Mouse (Mus musculus): ENCODE measurements around the gene Phactr4.

Gene Phactr4

DNA sequence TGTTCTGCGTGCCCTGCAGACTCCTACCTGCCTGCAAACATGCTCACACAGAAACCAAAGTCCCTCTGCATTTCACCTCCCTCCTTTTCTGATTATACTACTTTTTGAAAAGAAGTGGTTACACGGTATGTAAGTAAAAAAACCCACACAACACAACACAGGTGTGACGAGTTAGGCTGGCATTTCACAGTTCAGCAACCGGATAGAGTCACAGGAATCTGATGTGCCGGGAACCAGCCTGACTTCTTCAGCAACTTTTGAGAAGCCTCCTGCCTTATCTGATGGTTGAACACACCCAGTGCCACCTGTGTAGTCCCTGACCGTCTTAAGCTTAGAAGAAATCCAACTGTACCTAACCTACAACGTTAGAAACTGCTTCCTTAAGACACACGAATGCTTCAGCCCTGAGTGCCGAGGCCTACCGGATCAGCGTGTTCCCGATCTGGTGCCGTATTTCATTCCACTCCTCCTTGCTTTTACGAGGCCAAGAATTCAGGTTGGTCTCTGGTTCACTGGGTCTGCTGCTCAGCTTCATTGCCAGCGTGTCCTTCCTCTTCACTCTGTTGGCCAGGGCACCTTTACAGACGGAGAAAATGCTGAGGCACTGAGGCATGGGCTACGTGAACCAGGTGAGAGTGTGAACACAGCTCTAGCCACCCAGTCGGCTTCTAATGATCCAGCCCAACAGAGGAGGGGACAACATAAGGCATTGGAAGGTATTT, 54.6 kb downstream of the Phactr4 start:
- DNase-seq, result no peak

DNA sequence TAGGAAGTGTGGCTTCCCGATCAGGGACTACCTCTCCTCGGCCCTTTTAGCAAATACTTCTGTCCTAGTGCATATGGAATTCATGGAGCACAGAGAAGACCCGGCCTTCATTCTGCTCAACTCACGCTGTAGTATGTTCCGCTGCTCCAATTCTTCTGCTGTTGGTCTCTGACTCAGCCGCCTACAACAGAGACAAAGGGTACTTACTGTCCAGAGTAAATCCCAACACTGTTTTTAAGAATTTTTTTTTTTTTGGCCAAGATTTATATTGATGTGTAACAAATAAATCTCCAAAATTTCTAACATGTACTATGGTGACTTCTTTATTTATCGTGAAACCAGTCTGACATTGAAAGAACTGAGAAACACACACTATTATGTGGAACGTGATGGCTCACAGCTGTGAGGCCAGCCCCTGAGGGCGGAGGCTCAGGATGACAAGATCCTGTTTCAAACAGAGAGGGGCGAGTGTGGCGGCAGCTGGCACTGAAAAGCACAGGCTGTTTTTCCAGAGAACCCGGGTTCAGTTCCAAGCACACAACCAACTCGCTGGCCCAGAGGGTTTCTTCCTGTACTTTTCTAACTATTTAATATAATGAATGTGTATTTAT, 56.7 kb downstream of the Phactr4 start:
- no peak for DNase-seq

DNA sequence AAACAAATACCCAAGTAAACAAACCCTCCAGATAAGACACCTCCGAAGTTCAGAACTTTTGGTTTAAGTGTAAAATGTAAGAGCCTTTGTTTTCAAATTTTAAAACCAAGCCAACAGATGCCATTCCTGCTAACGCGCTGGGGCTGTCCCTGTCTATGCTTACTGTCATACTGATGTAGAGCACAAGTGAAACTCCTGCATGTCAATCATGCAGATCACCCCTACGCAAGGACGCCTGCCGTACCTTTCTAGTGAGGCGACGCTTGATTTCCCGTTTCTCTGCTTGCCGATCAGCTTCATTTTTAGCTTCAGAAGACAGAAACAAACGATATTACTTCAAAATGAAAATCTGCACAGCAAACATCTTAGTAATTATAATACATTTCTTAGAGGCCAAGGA, 58.8 kb downstream of the Phactr4 start:
- no peak for DNase-seq

DNA sequence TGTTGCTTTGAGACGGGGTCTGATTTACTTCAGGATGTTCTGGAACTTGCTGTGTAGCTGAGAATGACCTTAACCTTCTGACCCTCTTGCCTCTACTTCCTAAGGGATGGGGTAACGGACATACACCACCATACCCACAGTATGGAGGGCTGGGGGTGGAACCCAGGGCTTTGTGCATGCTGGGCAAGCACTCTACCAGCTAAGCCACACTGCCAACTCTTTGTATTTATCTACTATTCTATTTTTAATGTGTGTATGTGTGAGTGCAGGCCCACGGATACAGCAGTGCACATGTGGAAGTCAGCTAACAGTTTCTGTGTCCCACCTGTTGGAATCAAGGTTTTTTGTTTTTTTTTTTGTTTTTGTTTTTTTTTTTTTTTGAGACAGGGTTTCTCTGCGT, 62.8 kb downstream of the Phactr4 start:
- no peak for DNase-seq

DNA sequence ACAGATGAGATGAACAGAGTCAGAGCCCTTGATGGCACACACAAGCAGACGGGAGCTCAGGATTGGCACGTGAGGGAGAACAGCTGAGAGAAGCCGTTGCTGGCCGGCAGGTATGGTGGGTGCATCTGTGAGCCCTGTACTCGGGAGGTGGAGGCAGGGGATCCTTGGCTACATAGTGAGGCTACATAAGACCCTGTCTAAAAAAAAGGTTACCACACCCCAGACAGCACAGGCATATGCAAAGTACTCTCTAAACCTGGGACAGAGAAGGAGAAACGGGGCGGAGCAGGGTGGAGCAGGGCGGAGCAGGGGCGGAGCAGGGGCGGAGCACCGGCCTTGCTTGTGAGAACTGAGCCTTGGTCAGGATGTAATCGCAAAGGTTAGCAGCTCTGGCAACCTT, 66.1 kb downstream of the Phactr4 start:
- no peak for DNase-seq

DNA sequence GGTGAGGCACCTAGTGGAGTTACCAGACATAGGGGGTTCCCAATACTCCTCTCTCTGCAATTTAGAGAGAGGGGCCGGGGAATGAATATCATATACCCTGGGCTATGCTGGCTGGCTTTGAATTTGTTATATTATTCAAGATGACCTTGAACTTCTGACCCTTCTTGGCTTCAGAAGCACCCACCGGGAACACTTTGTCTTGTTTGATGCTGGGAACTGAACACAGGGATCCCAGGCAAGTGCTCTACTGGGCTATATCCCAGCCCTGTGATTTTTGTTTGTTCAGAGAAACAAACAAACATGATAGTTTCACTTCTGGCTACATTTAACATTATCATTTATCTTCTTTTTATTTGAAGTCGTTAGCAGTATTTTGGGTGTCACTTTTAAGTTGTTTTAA, 66.9 kb downstream of the Phactr4 start:
- no peak for DNase-seq

DNA sequence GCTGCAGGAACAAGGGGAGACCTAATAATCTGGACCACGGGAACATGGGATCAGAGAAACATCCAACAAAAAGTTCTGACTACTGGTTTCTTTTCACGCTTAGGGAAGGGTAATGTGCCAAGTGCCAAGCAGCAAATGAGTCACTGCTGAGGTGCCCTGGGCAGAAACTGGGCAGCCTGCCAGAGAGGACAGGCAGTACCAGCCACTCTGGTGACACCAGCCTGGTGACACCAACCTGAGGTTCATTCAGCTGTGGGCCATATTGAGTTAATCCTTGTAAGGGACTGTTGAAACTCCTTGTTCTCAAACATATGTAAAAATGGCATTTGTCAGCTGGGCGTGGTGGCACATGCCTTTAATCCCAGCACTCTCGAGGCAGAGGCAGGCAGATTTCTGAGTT, 67.7 kb downstream of the Phactr4 start:
- no peak for DNase-seq

DNA sequence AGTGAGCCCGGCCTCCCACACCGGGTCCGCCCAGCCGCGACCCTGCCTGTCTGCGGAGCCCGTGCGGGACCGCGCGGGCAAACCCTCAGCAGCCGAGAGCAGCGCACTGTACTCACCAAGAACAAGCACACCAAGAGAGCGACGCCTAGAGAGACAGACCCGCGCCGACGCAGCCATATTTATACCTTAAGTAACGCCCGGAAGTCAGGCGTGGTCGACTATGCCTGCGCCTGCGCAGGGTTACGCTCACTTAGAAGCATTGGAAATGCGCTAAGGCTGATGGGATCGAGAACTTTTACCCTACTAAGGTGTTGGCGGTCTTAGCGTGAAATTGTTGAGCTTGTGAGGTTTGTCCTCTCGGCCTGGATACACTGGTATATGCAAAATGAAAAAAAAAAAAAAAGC, 68.8 kb downstream of the Phactr4 start, which contains the start of gene Rcc1:
TSS of gene Rcc1 (minus strand) at position 125 of the 405 bp plus-strand sequence.
- DNase-seq, result peak; percentile 97

DNA sequence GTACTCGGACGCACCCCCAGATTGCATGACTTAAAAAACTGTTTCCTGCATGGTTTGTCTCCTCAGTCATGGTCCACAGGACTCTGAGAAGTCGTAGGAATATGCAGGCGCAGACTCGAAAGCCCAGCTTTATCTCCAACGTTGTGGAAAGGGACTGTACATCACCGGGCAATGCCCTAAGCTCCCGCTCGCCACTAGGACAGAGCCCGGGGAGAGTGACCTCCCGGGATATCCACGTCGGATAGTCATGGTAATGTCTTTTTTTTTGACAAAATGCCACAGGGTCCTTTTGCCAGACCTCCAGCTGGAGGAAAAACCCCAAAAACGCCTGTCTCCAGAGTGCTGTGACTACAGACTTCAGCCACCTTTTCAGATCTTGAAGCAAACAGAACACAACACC, 69.5 kb downstream of the Phactr4 start:
- DNase-seq, result no peak

DNA sequence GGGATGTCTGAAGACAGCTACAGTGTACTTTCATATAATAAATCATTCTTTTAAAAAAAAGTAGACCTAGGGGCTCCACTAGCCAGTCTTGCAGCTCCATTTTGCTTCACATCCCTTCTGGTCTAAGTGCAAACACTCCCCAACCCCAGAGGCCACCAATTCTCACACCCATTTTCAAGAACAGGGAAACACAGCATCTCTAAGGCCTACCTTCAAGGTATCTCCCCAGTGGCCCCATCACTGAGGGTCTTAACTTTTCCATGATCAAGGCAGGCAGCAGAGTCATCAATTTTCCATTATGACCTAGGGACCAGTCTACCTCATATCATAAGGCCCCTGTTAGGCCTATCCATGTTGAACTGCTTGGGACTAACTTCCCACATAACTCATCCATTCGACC, 70.9 kb downstream of the Phactr4 start:
- DNase-seq, result no peak

DNA sequence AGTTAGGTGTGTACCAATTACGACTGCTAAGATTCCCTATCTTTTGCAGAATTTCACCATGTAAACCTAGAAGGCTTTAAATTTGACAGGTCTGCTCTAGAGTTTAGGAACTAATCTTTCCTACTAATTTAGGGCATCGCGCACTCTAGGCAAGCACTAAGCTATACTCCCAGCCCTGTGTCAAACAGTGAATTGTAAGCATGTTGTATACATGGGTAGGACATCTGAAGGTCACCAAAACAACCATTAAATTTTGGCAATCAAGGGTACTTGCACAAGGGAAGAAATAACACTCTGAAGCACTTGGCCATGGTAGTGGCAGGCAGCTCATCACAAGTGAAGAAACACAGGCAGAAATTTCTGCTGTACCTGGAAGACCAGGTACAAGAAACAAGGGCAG, 71.4 kb downstream of the Phactr4 start:
- DNase-seq, result no peak

DNA sequence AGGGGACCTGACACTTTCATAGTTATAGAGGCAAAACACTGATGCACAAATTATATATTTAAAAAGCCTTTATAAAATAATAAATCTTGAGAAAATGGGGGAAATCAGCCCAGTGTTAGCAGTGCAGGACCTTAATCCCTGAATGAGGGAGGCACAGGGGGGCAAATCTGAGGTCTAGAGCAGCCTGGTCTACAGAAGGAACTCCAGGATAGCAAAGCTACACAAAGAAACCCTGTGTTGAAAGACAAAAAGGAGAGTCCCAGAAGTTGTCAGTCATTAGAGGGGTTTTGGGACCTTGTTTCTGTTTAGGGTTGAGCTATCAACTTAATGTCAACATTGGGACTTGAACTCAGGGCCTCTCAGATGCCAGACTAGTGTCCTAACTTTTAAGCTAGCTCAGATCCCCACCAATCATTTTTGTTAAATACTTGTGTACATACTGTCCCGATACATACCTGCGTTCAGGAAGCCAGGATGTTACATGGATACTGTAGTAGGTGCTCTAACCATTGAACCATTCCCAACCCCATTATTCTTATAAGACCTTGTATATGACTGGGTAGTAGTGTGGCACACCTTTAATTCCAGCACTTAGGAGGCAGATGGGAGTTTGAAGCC, 72.1 kb downstream of the Phactr4 start:
- DNase-seq, result no peak

DNA sequence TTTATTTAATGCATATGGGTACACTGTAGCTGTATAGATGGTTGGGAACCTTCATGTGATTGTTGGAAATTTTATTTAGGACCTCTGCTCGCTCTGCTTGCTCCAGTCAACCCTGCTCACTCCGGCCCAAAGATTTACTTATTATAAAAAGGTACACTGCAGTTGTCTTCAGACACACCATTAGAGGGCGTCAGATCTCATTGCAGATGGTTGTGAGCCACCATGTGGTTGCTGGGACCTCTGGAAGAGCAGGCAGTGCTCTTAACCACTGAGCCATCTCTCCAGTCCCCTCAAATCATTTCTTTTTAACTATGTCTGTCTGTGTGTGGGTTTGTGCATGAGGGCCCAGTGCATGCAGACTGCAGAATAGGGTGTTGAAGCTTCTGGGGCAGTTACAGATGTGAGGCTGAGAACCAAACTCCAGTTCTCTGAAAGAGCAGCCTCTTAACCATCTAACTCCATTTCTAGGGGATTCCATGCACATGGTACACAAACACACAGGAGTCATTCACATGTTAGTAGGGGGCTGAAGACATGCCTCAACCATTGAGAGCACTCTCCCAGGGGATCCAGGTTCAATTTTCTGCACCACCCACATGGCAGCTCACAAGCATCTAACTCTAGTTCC, 72.7 kb downstream of the Phactr4 start:
- DNase-seq, result no peak

DNA sequence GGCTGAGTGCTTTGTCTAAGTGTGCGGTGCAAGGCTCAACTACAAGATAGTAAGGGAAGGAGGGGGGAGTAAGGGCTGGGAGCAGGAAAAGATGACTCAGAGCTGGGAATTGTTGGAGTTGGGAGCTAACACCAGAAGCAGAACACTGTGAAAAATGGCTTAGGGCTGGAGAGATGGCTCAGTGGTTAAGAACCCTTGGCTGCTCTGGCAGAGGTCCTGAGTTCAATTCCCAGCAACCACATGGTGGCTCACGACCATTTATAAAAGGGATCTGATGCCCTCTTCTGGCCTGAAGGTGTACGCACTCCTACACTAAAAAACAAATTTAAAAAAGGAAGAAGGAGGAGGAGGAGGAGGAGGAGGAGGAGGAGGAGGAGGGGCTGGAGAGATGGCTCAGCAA, 75.6 kb downstream of the Phactr4 start:
- no peak for DNase-seq

DNA sequence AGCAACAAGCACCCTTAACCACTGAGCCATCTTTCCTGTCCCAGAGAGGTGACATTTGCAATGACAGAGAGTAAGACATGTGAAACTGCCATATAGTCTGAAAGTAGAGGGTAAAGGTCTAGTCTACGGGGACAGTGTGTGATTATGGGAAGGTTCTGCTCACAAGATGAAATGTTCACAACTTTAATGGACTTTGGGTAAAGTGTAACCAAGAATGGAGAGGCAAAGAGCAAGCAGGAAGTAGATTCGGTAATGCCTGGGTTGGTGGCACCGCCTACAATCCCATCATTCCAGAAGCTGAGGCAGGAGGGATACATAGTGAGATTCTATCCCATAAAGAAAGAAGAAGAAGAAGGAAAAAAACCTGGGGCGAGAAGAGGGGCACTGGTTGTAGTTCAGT, 76.0 kb downstream of the Phactr4 start:
- no peak for DNase-seq

DNA sequence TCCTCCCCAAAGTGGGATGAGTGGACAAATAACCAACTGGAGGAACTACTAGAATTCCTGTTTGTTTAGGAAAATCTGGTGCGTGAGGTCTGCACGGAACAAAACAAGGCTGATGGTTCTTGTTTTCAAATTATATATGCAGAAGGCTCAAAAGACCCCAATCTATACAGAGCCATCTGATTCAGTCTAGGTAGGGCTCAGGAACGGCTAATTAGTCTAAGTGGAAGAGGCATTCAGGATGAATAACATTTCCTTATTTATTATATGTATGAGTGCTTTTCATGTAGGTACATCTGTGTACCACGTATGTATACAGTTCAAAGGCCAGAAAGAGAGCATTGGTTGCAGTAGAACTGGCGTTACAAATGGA, 76.5 kb downstream of the Phactr4 start:
- no peak for DNase-seq

DNA sequence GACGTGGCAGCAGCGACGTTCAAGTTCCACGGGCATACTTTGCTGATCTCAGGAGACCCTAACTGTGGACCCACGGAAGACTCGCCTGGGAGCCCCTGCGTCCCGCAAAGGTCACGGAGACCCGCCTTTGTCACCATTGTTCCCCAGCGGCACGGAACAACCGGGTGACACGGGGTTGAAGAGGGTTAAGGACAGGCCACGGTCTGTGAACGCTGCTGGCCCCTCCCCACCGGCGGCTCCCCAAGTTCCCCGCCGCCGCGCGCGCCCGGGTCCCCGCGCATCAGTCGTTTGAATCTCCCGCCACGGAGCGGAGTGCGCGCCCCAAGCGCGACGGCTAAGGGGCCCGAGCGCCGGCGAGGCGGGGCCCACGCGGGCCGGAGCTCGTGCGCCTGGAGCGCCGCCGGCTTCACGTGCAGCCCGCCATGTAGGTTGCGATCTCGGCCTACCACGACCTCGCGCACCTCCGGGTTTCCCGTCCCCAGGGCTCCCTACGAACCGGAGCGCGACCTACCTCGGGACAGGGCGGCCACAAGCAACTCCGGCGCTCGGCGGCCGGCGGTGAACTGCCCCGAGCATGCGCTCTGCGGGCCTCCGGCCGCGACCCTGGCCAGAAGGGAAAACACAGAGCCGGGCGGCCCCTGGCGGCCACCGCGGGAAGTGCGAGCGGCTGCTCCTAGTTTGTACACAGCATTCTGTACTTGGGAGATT, 77.0 kb downstream of the Phactr4 start:
- DNase-seq, result peak; percentile 94

DNA sequence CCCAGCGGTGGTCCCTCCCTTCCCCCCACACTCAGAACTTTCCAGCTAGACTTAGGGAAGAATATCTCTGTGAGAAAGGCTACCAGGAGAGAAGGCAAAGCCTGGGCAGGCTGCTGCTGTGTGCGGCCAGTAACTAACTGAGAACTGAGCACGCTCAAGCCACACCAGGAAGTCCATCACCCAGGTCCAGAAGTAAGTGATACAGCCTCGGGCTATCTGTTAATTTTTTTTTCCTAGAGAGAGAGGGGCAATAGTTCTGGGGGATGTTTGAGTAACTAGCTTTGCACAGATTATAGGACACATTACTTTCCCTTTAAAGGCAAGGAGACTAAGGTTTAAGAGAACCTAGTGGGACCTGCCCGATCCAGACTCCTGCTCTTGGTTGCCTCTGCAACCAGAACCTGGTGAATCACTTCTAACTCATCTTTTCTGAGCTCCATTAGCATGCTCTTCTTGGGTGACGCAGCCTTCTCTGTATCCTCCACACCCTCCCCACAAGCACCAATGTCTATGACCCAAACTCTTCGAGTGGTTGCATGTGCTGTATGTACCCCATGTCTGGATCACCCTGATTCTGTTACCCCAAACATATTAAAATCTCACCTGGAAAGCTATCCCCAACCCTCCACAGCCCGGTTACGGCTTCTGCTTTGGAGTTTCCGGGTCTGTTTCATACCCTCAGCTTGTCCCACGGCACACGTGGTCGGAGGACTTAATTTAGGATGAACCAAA, 77.7 kb downstream of the Phactr4 start:
- peak; percentile 57 for DNase-seq

DNA sequence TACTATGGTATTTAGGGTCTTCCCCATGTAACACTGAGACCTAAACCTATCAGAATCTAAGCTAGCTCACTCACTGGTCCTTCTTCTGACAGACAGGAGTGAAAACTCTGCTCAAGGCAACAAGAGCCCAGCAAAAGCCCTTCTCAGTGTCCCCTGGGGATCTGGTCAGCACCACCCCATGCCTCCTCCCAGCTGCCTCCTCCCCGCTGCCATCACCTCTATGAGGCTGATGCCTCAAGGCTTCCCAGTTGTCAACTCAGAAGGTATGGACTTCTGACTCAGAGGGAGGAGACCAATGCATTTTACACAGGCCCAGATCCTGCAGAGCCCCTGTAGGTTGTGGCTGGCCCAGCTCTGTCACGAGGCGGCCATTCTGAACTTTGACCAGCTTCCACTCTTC, 80.8 kb downstream of the Phactr4 start:
- DNase-seq, result no peak

DNA sequence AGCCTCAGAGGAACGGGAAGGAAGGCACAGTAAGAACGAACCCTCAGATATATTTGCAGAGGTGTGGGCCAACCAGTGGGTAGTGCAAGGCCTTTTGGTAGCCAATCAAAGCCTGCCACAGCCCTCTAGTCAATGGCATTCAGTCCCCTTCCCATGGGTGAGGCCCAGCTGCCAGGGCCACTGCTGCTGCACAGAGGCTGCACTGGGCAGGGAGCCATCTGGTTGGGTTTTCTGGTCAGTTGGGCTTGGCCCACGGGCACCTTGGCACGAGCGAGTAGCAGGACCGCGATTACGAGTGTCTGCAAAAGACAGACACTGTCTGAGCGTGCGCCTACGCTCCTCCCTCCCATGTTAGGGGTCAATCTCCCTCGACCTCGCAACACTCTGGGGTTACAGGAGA, 83.3 kb downstream of the Phactr4 start:
- DNase-seq, result no peak

DNA sequence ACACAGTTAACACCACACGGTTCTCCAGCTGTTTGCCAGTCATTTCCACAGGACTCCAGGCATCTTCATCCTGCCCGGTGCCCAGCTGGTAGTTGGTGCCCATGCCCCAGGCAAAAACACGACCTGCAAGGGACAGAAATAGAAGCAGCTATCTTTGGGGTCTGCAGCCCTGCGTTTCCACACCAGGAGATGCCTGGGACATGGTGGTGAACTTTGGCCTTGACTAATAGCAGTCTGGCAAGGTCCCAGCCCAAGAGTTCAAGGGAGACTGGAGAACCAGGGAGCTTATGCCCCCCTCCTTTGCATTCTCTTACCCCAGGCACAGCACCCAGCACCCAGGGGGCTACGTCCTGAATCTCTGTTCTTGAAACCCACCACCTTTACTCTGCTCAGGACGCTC, 89.4 kb downstream of the Phactr4 start:
- no peak for DNase-seq

DNA sequence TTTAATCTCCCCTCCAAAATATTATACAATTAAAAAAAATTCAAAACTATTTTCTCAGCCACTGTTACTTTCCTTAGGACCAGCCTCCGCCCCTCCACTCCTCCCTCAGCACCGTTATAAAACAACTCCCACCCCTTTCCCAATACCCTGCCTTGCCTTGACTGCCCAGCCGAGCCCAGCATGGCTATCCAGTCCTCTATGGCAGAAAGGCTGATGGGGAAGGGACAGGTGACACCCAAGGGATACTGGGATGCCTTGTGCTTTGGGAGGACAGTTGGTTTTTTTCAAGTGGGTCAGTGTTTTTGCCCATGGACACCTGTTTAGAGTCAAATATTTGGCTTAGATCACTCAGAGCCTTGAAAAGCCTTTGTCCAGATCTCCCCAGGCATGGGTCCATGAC, 90.3 kb downstream of the Phactr4 start:
- no peak for DNase-seq

Data from embryo, embryonic 11 days (tissue).